Mouse (Mus musculus) 3134 (cell line): ENCODE data around the gene Rassf8.
A peak's percentile ranks its signal among the peaks of the same experiment; 100 is the strongest.

ENCODE experiments used
- DNase-seq: peaks from one replicate; pipeline ENCODE4 v3.0.0-alpha.2; 2011; ENCODE audit warnings: low spot score; ENCODE audit not compliant: insufficient read length; ENCODE audit errors: extremely low read depth

The Rassf8 gene

GRCm38 (mm10) chr6:145747671-145748640 lies 1.4 kb downstream of the Rassf8 start:
- no peak for DNase-seq

- DNase-seq, result no peak
Measured at GRCm38 (mm10) chr6:145750394-145750793, 3.8 kb downstream of the Rassf8 start.

- no peak for DNase-seq
Measured at GRCm38 (mm10) chr6:145753296-145753695, 6.7 kb downstream of the Rassf8 start.

GRCm38 (mm10) chr6:145754416-145754815 lies 7.9 kb downstream of the Rassf8 start:
- no peak for DNase-seq

- DNase-seq, result no peak
Measured at GRCm38 (mm10) chr6:145755942-145756639, 9.5 kb downstream of the Rassf8 start.

GRCm38 (mm10) chr6:145756640-145757005 lies 10.1 kb downstream of the Rassf8 start:
- DNase-seq, result no peak

- DNase-seq, result no peak
Measured at GRCm38 (mm10) chr6:145757346-145757745, 10.8 kb downstream of the Rassf8 start.

GRCm38 (mm10) chr6:145758685-145759084 lies 12.1 kb downstream of the Rassf8 start:
- DNase-seq, result no peak

GRCm38 (mm10) chr6:145759432-145759831 lies 12.9 kb downstream of the Rassf8 start:
- no peak for DNase-seq

- no peak for DNase-seq
Measured at GRCm38 (mm10) chr6:145760246-145761016, 13.9 kb downstream of the Rassf8 start.

- DNase-seq, result no peak
Measured at GRCm38 (mm10) chr6:145761151-145761935, 14.8 kb downstream of the Rassf8 start.

GRCm38 (mm10) chr6:145762016-145762415 lies 15.5 kb downstream of the Rassf8 start:
- DNase-seq, result peak; percentile 61

GRCm38 (mm10) chr6:145763051-145763450 lies 16.5 kb downstream of the Rassf8 start:
- DNase-seq, result no peak

- no peak for DNase-seq
Measured at GRCm38 (mm10) chr6:145765011-145765410, 18.5 kb downstream of the Rassf8 start.

- DNase-seq, result no peak
Measured at GRCm38 (mm10) chr6:145766971-145767370, 20.4 kb downstream of the Rassf8 start.

- no peak for DNase-seq
Measured at GRCm38 (mm10) chr6:145767637-145768036, 21.1 kb downstream of the Rassf8 start.

GRCm38 (mm10) chr6:145768671-145769292 lies 22.2 kb downstream of the Rassf8 start:
- DNase-seq, result peak; percentile 83

- DNase-seq, result no peak
Measured at GRCm38 (mm10) chr6:145769855-145770254, 23.3 kb downstream of the Rassf8 start.

- DNase-seq, result no peak
Measured at GRCm38 (mm10) chr6:145770272-145771000, 23.9 kb downstream of the Rassf8 start.
